Mouse (Mus musculus): ENCODE data around the gene Sh3gl1.

The Sh3gl1 gene

DNA sequence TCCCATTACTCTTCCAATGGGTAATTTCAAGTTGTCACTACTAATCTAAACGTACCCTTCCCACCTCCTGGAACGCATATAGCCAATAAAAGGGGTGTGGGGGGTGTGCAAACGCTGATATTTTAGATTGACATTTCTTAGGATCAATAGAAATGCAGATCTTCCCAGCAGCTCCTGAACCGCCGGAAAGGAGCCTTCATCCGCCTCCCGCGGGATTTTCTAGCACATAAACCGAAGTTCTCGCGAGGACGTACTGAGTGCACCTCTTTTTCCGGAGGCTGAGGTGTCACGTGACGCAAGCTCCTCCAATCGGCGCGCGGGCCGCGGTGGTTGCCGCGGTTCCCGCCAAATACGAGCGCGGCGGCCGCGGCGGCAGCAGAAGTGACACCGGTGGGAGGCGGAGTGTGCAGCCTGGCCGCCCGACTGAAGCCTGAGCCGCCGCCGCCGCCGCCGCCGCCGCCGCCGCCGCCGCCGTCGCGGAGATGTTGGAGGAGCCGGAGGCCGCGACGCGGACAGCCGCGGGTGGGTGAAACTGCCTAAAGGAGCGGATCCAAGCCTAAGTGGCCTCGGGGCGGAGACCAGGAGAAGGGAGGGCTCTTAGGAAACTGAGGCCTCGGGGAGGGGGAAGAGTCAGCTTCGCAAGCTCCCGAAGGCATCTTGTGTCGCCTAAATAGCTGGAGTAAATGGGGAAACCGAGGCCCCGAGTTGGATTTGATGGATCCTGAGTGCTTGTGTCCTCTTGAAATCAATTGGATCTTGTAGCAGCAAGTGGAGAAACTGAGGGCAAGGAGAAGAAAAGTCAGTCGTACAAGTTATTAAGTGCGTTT lies 3.8 kb upstream of the Sh3gl1 start, which contains the start of gene Chaf1a:
Gene Chaf1a, plus strand, starts transcription at position 410 of the 827 bp plus-strand sequence.
- peak; percentile 95 for DNase-seq (ENCODE audit: low read depth, low spot score)

DNA sequence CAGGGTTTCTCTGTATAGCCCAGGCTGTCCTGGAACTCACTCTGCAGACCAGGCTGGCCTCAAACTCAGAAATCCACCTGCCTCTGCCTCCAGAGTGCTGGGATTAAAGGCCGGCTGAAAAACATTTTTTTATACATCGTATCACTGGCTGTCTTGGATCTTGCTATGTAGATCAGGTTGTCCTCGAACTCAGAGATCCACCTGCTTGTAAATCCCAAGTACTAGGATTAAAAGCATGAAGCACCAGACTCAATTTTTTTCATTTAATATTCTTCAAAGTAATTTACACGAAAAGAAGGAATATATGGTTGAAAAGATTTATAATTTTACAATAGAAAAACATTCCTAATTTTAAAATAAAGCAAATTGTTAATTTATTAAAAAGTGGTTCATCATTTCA lies 2.9 kb upstream of the Sh3gl1 start:
- no peak for DNase-seq (ENCODE audit: low read depth, low spot score)

DNA sequence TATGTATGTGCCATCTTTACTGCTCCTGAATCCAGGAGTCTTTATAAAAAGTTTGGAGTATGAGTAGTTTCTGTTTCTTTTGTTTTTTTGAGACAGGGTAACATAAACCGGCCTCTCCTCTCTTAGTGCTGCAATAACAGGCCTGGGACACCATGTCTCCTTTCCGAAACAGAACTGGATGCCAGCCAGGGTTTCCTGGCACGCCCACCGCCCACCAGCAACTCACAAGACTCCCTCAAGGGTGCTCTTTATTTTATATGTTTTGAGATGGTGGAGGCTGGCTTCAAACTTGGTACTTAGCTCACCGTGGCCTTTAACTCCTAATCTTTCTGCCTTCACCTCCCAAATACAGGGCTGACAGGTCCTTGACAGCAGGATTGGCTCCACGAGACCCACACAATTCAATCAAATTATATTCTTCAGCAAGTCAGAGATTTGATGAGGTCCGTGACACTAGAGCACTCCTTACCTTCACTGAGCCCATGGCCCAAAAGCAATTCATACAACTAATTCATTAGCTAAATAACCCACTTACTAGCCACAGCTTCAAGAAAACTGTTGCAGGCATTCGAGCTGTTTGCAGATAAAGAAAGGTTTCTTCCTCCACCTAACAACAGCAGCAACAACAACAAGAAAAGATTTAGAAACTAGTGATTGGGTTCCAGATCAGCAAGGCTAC lies 2.3 kb upstream of the Sh3gl1 start:
- no peak for DNase-seq (ENCODE audit: low read depth, low spot score)

DNA sequence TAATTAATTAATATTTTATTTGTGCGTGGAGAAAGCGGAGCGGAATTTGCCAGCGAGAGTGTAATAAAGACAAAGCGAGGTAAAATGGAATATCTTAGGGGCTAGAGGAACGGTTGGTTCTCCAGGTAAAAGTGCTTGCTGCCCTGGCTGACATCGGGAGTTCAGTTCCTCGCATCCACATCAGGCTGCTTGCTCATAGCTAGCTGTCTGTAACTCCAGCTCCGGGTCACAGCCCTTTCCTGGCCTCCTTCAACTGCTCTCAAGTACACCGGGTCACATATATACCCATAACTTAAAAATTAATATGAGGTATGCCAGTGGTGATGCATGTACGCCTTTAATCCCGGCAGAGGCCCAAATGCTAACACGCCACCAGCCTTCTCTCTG lies 459 bp upstream of the Sh3gl1 start:
- no peak for DNase-seq (ENCODE audit: low read depth, low spot score)

DNA sequence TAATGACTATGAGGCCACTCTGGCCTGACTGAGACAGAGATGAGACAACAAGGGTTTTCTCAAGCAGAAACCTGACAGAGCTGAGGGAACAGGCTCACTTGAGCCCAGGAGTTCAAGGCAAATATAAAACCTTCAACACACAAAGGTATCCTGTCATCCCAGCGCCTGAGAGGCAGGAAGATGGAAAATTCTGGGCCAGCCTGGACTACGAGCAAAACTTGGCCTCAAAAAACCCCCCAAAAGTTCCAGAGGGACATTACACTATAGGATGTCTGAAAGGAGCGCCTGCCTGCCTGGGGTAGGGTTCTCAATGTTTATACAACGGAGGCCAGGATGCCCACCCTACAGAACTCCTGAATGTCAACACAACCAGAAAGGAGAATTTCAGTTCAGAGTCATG lies 1.2 kb downstream of the Sh3gl1 start:
- DNase-seq (ENCODE audit: low read depth, low spot score) = no peak

DNA sequence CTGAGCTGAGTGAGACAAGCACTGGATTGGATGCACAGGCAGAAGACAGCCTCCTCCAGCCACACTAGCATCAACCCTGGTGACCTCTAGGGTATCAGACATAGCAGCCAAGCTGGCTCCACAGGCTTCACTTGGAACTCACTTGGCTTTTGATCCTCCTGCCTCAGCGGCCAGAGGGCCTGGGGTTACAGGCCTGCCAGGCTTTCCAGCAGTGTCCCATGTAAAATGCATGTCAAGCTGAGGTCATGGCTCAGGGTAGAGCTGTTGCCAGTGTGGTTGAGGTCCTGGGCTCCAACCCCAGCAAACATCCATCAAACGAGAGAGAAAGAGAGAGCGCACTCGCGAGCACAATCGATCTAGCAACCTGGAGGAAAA lies 1.7 kb downstream of the Sh3gl1 start:
- DNase-seq (ENCODE audit: low read depth, low spot score) = no peak

DNA sequence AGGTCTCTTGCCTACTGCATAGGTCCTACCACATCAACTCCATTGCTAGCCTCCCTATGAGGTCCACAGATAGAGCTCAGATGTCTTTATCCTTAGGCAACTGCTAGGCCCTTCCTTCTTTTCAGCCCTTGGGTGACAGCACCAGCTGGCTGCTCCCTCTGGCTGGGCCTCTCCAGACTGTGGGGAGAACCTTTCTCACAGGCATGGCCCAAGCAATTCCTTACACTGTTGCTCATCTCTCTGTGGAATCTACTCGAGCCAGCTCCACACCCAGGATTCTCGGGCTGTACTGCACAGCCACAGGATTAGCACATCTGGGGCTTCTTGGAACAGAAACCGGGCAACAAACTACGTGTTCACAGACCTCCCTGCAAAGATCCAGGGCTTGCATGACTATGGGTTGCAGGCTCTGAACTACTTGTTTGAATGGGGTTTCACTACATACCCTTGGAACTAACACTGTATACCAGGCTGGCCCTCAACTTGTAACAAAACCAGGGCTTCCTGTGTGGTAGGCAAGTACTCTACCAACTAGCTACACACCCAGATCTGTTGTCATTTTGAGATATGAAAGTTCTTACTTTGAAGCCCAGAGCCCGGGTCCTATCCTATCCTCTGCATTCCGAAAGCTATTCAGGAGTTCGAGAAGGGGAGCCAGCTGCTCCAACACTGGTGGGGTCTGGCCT lies 2.3 kb downstream of the Sh3gl1 start:
- DNase-seq (ENCODE audit: low read depth, low spot score) = no peak

DNA sequence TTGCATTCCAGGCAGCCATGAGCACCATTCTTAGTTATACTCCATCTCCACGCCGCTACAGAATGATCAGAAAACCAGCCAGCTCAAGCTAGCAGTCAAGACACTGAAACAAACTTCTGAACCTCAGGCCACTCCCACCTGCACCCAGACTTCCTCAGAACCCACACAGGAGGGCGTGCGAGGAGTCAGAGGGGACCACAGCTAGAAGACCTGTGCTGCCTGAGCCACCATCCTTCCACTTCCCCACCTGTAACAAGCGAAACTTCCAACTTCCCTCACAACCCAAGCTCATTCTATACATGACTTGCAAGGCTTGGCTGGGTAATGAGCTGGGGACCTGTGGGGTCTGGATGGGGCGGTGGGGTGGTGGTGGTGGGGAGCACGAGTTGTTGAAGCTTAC lies 3.6 kb downstream of the Sh3gl1 start:
- no peak for DNase-seq (ENCODE audit: low read depth, low spot score)

DNA sequence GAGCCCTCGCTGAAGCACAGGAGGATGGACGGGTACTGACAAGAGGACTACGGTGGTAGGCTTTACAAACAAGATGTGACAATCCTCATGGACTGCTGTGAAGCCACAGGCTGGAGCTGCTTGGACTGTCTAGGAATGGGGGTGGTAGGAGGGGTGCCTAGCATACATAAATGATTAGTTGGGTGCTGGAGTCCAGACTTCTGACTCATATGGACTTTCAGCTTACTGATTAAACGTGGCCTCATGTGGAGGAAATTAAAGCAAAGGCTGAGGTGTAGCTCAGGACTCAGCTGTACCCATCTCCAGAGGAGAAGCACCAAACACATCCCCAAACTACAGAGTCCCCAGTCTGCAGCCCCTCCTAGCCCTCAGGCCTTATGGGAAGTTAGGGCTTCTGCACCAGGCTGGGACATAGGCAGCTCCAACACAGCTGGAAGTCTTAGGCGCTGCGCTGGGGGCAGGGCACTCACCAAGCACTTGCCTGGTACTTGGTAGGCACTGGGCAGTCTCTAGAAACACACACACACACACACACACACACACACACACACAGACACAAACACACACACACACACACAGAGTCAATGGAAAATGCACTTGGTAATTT lies 4.2 kb downstream of the Sh3gl1 start:
- DNase-seq (ENCODE audit: low read depth, low spot score) = no peak

DNA sequence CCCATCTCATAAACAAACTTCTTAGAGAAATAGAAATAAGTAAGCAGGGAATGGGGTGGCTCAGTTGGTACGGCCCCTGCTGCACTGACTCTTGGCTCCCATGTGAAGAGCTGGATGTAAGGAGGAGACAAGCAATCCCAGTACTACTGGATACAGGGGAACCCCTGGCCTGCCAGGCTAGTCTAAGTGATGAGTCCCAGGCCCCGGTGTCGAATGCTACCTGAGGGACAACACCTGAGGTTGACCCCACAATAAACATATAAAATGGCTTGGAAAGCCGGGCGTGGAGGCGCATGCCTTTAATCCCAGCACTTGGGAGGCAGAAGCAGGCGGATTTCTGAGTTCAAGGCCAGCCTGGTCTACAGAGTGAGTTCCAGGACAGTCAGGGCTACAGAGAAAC lies 5.0 kb downstream of the Sh3gl1 start:
- DNase-seq (ENCODE audit: low read depth, low spot score) = no peak

DNA sequence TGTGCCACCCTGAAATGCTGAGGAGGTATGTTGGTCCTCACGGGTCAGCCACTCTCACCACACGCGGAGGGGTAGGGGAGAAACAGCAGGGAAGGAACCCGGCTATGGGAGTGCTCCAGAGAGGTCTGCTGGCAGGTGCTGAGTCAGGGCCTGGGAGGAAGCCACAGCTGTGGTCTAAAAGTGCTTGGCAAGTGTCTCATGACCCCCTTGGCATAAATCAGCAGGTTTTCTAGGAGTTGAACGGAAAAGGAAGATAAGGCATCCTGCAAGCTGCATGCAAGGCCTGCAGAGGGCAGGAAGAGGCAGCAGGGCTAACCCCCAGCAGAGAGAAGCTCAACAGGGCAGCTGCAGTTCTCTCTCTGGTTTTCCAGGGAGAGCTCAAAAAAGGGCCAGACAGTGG lies 5.5 kb downstream of the Sh3gl1 start:
- DNase-seq (ENCODE audit: low read depth, low spot score) = no peak

DNA sequence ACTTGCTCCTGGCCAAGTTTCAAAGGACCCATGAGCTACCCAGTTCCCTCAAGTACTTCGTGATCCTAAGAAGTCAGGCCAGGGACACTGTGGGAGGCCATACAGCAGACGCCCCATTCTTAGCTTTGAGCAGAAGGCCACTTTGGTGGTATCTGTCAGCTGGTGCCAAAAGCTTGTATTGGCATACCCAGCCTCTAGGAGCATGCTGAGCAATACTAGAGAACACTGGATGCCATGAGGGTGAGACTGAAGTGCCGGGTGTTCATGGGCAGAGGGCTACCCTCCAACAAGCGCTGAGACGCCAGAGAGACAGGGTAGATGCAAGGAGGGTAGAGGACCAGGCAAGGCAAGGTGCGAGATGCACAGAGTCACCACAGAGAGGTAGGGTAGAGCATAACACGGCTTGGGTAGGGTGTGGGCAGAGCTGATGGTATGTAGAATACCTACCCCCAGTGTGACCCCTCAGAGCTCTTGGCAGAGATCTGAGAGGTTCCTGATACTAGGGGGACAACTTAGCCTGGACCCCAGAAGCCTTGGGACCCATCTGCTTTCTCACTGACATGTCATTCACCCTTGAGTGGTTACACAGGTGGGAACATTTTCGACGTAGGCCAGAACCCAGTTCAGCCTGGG lies 6.1 kb downstream of the Sh3gl1 start:
- no peak for DNase-seq (ENCODE audit: low read depth, low spot score)

DNA sequence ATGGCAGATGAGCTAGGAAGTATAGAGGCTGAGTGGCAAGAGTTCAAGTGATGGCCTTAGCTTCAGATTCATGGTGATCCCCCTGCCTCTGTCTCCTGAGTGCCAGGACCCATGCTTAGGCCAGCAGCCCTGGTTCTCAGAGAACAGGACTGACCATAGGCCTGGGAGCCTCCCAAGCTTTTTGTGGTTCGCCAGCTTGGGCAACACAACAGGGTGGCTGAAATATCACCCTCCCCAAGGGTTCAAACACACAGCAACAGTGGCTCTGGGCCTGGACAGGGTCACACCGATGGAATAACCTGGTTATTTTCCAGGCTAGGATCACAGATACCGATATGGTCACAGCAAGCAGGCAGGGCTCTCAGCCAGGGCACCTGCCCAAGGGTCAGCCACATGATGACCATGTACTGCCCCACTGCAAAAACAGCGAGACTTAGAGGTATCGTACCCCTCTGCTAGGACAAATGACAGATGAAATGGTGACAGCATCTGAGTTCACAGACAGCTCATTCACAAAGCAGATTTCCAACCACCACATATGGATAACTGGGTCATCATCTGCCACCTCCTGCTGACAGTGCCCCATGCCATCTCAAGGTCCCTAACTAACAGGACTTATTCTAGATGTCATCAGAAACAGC lies 8.5 kb downstream of the Sh3gl1 start:
- no peak for DNase-seq (ENCODE audit: low read depth, low spot score)

DNA sequence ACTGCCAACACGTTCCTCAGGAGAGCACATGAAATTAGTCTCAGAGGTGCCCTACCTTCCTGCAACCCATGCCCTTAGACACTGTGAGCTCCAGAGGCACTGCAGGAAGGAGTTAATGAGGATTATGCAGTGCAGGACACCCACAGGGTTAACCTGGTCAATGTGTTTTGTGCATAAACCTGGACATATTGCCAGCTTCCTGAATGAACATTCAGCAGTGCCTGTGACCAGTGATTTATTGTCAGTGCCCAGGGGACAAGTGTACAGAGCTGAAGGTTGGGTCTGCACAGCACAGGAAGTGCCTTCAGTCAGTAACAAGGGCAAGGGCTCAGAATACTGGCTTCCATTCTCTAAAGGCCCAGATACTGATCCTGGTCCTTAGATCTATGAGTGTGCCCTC lies 9.6 kb downstream of the Sh3gl1 start:
- no peak for DNase-seq (ENCODE audit: low read depth, low spot score)

DNA sequence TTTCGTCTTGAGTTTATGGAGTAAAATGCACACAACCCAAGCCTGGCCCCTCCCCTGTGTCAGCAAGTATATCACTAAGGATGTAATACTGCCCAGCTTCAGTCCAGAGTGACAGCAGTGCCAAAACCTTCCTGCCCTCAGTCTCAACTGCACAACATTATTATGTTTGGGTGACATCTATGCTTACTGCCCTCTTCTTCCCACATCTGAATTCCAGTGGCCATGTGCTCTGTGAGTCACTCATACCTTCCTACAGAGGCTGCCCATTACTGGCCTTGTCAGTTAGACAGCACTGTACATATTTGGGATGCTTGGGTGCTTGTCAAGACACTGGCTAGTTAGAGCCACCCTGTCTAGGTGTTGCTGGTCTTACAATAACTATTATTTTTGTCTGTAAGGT lies 10.1 kb downstream of the Sh3gl1 start:
- DNase-seq (ENCODE audit: low read depth, low spot score) = no peak

DNA sequence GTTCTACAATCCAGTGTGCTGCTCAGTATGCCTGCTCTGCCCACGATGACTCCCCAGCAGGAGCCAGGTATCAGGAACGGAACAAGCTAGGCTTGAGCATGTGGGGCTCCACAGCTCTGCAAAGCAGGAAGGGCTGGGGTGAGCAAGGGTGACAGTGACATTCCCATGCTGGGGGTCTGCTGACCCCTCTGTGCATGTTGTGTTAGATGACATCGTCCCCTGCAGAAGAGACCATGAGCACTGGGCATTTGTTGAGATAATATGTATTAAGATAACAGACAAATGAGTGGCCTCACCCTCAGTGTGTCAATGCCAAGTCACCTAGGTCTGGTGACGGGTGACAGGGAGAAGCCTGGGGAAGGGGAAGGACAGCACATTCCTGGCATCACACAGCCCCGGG lies 11.5 kb downstream of the Sh3gl1 start:
- DNase-seq (ENCODE audit: low read depth, low spot score) = no peak

DNA sequence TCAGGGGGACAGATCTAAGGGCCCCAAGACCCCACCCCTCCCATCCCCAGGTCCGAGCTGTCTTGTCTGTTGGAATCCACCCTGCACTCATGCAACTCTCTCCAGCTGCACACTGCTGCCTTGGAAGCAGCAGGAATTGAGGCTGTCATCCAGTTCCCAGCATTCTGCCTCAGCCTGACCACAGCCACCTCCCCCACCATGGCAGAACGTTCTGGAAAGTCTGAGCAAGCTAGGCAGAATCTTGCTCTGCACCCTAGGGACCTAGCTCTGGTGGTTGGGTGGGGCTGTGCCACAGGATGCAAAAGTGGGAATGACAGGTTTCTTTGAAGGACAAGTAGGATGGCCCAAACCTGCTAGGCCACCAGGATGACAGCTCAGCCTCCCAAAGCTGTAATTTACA lies 12.0 kb downstream of the Sh3gl1 start:
- no peak for DNase-seq (ENCODE audit: low read depth, low spot score)

DNA sequence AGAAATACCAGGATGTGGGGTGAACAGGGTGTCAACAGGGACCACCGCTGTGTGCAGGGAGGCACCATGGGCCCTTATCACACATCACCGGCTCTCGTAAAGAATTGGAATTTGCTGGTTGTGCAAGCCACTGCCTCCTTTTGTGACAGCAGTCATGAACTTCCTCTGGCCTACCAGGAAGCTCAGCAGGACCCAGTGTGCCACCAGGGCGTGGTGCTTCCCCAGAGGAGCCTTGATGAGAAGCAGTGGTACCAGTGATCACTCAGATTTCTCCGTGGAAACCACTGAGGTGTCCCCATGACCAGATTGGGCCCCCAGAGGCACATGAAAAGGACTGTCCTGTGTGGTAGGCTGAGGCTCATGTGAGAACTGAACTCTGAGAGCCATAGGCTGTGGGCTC lies 13.0 kb downstream of the Sh3gl1 start:
- no peak for DNase-seq (ENCODE audit: low read depth, low spot score)

DNA sequence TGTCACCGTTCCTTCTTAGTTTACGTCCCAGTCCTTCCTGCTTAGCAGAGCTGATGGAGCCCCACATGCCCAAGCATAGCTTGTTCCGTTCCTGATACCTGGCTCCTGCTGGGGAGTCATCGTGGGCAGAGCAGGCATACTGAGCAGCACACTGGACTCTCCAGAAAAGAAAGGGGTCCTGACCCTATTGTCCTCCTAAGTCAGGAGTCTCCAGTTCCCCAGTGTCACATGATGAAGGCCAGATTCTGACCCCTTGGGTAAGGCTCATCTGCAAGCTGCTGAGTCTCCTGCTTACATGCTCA lies 13.5 kb downstream of the Sh3gl1 start:
- DNase-seq (ENCODE audit: low read depth, low spot score) = no peak

DNA sequence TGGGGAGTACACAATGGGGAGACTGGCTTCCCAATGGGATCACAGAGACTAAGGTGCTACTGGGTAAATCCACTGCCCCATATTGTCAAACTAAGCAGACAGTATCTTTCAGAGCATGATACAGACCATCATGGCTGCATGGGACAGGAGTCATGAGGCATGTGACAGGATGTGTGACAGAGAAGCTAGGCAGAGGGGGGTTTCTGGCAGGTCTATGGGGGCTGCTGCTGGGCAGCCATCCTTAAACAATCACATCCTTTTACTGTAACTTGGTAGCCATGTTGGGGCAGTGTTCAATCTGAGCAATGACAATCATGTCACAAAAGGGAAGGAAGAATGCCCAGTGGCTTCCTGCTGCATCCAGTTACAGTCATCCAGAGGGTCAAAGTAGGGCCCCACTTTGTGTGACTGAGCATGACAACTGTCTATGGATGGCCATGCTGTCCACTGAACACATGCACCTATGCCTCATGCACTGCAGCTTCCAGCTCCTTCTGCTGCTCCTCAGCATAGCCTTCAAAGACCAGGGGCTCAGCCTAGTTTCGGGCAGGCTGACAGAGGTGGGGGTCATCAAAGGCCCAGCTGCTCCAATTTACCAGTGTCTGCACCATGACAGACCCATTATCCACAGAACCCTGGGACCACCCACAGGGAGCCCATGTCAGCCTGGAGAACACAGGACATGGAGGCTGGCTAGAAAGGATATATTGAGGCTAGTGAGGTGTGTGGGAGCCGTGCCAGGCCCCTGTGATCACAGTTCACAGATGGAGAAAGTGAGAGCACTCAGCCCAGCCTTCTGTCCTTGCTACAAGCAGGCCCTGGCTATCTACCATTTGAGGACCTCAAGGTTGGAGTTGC lies 14.1 kb downstream of the Sh3gl1 start:
- no peak for DNase-seq (ENCODE audit: low read depth, low spot score)

Measured in WW6 (cell line).